24 mouse cellular contexts compared by ENCODE assay signal in the genomic region with DNA sequence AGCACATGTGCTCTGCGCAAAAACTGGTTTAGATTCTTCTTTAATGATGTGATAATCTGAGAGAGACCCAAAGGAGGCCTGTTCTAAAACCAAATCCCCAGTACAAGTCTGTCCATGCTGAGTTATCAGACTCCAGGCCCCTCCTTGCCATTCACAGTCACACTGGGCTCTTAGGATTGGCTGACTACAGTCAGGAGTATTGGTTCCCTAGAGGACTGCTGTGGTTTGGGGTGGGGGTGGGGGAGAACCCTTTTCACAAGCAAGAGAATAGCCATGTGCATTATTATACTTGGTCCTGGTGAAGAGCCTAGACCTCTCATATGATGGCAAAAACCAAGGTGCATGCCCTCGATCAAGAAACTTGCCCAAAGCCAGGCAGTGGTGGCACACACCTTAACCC.
"Had no signal": no experiment of that assay in that cellular context is flagged by ENCODE, and none has a peak within 500 bp of the region (broad histone marks: within the 10 kb centered on the region; RNA-seq: fewer than 3 reads in every experiment).

No protein-coding gene starts in this region.

- H3K9ac ChIP-seq: heart, embryonic 13.5 days; heart, embryonic 15.5 days; hindbrain, embryonic 14.5 days; kidney, embryonic 15.5 days; limb, embryonic 13.5 days; limb, embryonic 15.5 days; liver, embryonic 12.5 days; liver, embryonic 14.5 days had no signal

- H3K4me2 ChIP-seq: heart, embryonic 11.5 days; heart, embryonic 13.5 days; heart, embryonic 15.5 days; hindbrain, embryonic 14.5 days; kidney, embryonic 15.5 days; limb, embryonic 13.5 days; limb, embryonic 15.5 days; liver, embryonic 12.5 days had no signal

- H3K9me3 ChIP-seq: limb, embryonic 15.5 days; liver, embryonic 12.5 days had no signal

- ATAC-seq: hindbrain, postnatal 0 days; intestine, embryonic 16.5 days; liver, embryonic 12.5 days had no signal

- H3K27ac ChIP-seq: heart, adult 2 months; heart, embryonic 13.5 days; heart, embryonic 15.5 days; hindbrain, embryonic 14.5 days; hindbrain, postnatal 0 days; kidney, embryonic 15.5 days; kidney, postnatal 0 days; limb, embryonic 13.5 days; limb, embryonic 15.5 days; liver, embryonic 12.5 days; liver, embryonic 14.5 days had no signal

- H3K4me1 ChIP-seq: heart, embryonic 13.5 days; heart, embryonic 15.5 days; kidney, embryonic 15.5 days; limb, embryonic 15.5 days; liver, embryonic 12.5 days had no signal

- DNase-seq: gastrocnemius, postnatal 14 days; gastrocnemius, postnatal 36 days; heart, adult 11 months; heart, adult 2 months; heart, postnatal 14 days; heart, postnatal 36 days; kidney, adult 11 months; kidney, adult 2 months; kidney, adult 9 months; kidney, postnatal 14 days; kidney, postnatal 36 days; left cerebral cortex, postnatal 4 days had no signal

- H3K27me3 ChIP-seq: limb, embryonic 15.5 days had no signal

- H3K4me3 ChIP-seq: heart, adult 2 months; heart, embryonic 13.5 days; heart, embryonic 15.5 days; kidney, embryonic 15.5 days; limb, embryonic 13.5 days; limb, embryonic 15.5 days; liver, embryonic 12.5 days had no signal

- H3K36me3 ChIP-seq: heart, embryonic 13.5 days; heart, embryonic 15.5 days; kidney, embryonic 15.5 days; limb, embryonic 13.5 days; limb, embryonic 15.5 days; liver, embryonic 12.5 days had no signal
